Mouse (Mus musculus) ES-Bruce4 (cell line): Measurements from ENCODE around the gene B3gnt8. TPM values are rescaled to one million over a fixed set of nuclear protein-coding genes. Genes with fewer than 3 reads are reported as not detected.

Experiments
- H3K27ac ChIP-seq: 2 replicates; pipeline ENCODE4 v1.5.1; 2012; ENCODE audit warnings: low read length, inconsistent platforms; ENCODE audit not compliant: insufficient read depth
- H3K27me3 ChIP-seq: 2 replicates; pipeline ENCODE4 v1.6.1; 2012; ENCODE audit warnings: mild to moderate bottlenecking, low read length, inconsistent platforms; ENCODE audit not compliant: control insufficient read depth, poor library complexity, insufficient read depth, severe bottlenecking
- H3K36me3 ChIP-seq: 2 replicates; pipeline ENCODE4 v1.6.1; 2012; ENCODE audit warnings: inconsistent platforms, mild to moderate bottlenecking, low read length, moderate library complexity; ENCODE audit not compliant: control insufficient read depth, poor library complexity, insufficient read depth, severe bottlenecking
- H3K4me1 ChIP-seq: one replicate; pipeline ENCODE4 v1.8.1; 2011; ENCODE audit warnings: low read length; ENCODE audit not compliant: control insufficient read depth, insufficient read depth
- H3K4me3 ChIP-seq: 2 replicates; pipeline ENCODE4 v1.5.1; 2011; ENCODE audit warnings: low read depth, mild to moderate bottlenecking, low read length
- H3K9ac ChIP-seq: 2 replicates; pipeline ENCODE4 v1.6.1; 2012; ENCODE audit warnings: low read depth, mild to moderate bottlenecking, inconsistent platforms; ENCODE audit not compliant: poor library complexity, severe bottlenecking
- H3K9me3 ChIP-seq: replicated peaks from 2 replicates; pipeline ENCODE4 v1.6.1; 2012; ENCODE audit warnings: mild to moderate bottlenecking, low read length, inconsistent platforms; ENCODE audit not compliant: control insufficient read depth, poor library complexity, insufficient read depth, severe bottlenecking
- CTCF ChIP-seq: IDR thresholded peaks from one replicate; pipeline ENCODE4 v1.8.1; 2011; ENCODE audit warnings: low read depth, low read length
- EP300 ChIP-seq: IDR thresholded peaks from 2 replicates; pipeline ENCODE4 v1.6.1; 2011; ENCODE audit warnings: low read depth, low read length; ENCODE audit not compliant: insufficient read depth
- POLR2A ChIP-seq: IDR thresholded peaks from one replicate; pipeline ENCODE4 v1.8.1; 2011; ENCODE audit warnings: low read length; ENCODE audit not compliant: insufficient read depth
- polyA plus RNA-seq: library from polyadenylated mRNA; stranded (reverse); fragments of >200 nt; gene quantifications from 2 replicates; pipeline ENCODE4 v1.2.4, GENCODE M21; 2011; ENCODE audit warnings: low read depth; ENCODE audit not compliant: missing spikeins, insufficient read depth, insufficient read length

Gene B3gnt8
- polyA plus RNA-seq, 1 experiment: 0.60 TPM

DNA sequence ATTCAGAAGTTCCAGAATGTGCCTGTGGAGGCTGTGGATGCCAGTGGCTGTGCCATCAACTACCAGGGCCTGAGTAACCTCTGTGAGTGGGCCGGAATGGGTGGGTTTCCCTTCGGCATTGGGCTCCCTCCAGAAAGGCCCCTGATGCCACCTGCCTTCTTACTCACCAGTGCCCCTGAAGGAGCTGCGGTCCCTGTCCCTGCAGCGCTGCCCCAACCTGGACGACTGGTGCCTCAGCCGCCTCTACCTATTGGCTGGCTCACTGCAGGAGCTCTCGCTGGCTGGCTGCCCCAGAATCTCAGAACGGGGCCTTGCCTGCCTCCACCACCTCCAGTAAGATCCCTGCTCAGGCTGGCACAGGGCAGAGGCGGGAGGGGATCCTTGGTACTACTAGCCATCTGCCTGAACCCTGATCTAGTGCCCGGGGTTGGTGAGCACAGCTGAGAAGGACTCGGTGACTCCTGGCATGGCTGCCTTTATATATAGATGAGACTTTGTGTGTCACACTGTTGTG lies 2.5 kb upstream of the B3gnt8 start:
- Histone ChIP-seq H3K4me1 (no peaks in the 10 kb centered on the region), H3K4me3 (no peak overlapping the region), H3K27me3 (no peaks in the 10 kb centered on the region), H3K9ac (no peak overlapping the region), H3K9me3 (no peaks in the 10 kb centered on the region), H3K27ac (no peak overlapping the region), H3K36me3 (peaks cover 8% of the 10 kb centered on the region; the same call in 1 of the 2 replicates)
- TF ChIP-seq CTCF (no peak), POLR2A (no peak), EP300 (no peak)

DNA sequence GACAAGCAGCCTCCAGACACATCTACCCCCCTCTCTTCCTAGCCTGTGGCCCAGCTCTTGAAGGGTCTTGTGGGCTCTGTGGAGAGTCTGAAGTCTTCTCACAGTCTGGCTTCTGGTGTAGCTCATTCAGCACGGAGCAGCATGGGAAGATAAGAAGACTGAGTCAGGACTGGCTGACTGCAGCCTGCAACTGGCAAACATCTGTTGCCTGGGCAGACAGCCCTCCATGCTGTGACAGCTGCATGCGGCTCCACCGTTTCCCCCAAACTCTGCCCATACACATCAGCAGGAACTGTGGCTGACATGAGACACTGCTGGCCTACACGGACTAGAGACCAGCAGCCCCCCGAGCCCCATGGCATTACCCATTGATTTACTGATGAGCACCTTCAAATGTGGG lies 1.6 kb upstream of the B3gnt8 start:
- no peak overlapping the region for H3K27ac ChIP-seq
- no peaks in the 10 kb centered on the region for H3K4me1 ChIP-seq
- no peaks in the 10 kb centered on the region for H3K9me3 ChIP-seq
- TF ChIP-seq CTCF (no peak), EP300 (no peak), POLR2A (no peak)
- no peak overlapping the region for H3K4me3 ChIP-seq
- H3K9ac ChIP-seq: no peak overlapping the region
- H3K36me3 ChIP-seq: peaks cover 8% of the 10 kb centered on the region; the same call in 1 of the 2 replicates
- H3K27me3 ChIP-seq: no peaks in the 10 kb centered on the region

DNA sequence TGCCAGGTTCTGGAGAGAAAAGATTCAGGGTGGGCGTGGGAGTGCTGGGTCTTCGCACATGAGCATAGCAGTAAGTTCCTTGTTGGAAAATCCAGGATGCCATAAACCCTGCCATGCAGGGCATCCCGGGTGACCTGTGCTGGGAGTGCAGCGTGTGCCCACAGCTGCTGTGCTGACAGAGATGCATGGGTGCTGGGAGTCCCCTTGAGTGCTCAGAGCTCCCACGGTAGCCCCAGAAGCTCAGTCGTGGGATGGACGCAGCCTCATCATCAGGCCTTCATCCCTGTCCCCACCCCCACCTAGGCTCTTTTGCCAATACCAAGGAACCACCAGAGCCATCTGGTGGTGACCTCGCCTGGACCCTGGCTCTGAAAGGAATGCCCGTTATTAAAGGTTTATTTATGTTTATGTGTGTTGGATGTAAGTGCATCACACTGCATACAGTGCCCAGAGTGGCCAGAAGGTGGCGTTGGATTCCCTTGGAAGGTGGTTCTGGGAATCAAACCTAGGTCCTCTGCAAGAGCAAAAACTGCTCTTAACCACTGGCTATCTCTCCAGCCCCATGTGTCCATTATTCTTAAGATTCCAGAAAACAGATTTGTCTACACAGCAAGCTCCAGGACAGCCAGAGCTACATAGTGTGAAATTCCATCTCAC lies 732 bp upstream of the B3gnt8 start:
- no peak overlapping the region for H3K9ac ChIP-seq
- H3K4me1 ChIP-seq: no peaks in the 10 kb centered on the region
- no peaks in the 10 kb centered on the region for H3K9me3 ChIP-seq
- no peak overlapping the region for H3K4me3 ChIP-seq
- TF ChIP-seq CTCF (peak; percentile 64), EP300 (no peak)
- peaks cover 8% of the 10 kb centered on the region; the same call in 1 of the 2 replicates for H3K36me3 ChIP-seq
- no peak overlapping the region for H3K27ac ChIP-seq
- no peaks in the 10 kb centered on the region for H3K27me3 ChIP-seq

DNA sequence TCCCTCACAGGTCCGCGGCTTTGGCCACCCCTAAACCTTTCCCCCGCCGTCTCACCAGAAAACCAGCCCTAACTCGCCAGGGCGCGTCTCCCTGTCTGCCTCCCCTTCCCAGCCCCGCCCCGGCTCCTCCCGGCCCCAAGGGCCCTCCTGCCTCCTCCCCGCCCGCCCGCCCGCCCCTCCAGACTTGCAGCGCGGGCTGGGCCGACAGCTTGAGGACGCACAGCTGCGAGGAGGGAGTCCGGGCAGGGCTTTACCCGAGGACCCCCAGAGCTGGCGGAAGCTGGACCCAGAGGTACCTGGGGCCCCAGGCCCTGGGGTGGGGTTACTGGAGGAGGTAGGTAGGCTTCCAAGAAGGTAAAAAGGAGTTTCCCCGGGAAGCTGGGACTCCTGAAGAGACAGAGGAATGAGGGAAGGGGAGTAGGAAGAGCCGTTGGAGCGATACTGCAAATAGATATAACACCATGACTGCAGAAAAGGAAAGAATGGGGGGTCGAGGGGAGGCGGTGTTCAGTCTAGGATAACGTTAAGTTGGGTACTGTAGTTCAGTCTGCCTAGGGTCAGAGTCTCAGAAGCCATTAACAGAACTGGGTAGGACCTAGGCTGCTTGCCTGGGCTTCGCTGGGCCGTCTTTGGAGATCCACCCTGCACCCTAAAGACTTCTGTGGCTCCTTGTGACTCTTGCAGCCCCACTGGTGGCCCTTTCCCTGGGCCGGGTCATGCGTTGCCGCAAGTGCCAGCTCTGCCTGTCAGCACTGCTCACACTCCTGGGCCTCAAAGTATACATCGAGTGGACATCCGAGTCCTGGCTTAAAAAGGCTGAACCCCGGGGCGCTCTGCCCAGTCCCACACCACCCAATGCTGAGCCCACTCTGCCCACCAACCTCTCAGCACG lies 1.2 kb downstream of the B3gnt8 start:
- Histone ChIP-seq H3K36me3 (no peaks in the 10 kb centered on the region; the same call in 1 of the 2 replicates), H3K4me1 (no peaks in the 10 kb centered on the region), H3K4me3 (peak overlapping the region; percentile 24)

DNA sequence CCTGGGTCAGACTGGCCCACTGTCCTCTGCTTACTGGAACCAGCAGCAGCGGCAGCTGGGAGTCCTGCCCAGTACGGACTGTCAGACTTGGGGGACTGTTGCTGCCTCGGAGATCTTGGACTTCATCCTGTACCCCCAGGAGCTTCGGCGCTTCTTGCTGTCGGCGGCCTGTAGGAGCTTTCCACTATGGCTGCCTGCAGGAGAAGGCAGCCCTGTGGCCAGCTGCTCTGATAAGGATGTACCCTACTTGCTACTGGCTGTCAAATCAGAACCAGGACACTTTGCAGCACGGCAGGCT lies 1.8 kb downstream of the B3gnt8 start:
- Histone ChIP-seq H3K27ac (no peak overlapping the region), H3K9ac (no peak overlapping the region), H3K36me3 (no peaks in the 10 kb centered on the region; the same call in 1 of the 2 replicates), H3K27me3 (no peaks in the 10 kb centered on the region), H3K9me3 (no peaks in the 10 kb centered on the region), H3K4me3 (no peak overlapping the region), H3K4me1 (no peaks in the 10 kb centered on the region)
- TF ChIP-seq EP300 (no peak), CTCF (no peak), POLR2A (no peak)

More for the DNA sequence above, 1.2 kb downstream of the B3gnt8 start:
- no peak overlapping the region for H3K27ac ChIP-seq
- TF ChIP-seq EP300 (0 out of 2 replicates have a peak, but pooled peaks have one; percentile 18), CTCF (no peak)
- H3K27me3 ChIP-seq: no peaks in the 10 kb centered on the region
- no peaks in the 10 kb centered on the region for H3K9me3 ChIP-seq
- H3K9ac ChIP-seq: peak overlapping the region; percentile 39

DNA sequence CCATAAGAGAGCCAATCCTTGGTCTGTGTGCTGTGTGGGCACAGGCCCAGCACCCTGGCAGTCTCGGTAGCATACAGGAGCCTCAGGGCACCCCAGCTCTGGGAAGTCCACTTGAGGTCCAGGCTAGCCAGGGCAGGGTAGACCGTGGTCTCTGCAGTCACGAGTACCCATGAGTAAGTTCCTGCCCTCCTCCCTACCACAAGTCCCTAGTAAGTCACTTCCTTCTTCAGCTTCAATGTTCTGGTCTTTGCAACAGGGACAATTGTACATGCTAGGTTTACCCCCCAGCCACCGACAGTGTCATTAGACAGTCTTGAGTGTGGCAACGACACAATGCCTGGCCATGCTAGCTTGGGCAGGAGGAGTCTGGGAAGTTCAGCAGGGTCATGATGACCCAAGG lies 6.2 kb downstream of the B3gnt8 start:
- no peak for TF ChIP-seq CTCF
- no peak for TF ChIP-seq POLR2A
- no peak for TF ChIP-seq EP300
- Histone ChIP-seq H3K27ac (no peak overlapping the region), H3K4me1 (no peaks in the 10 kb centered on the region), H3K9ac (no peak overlapping the region), H3K4me3 (no peak overlapping the region), H3K9me3 (no peaks in the 10 kb centered on the region), H3K36me3 (no peaks in the 10 kb centered on the region), H3K27me3 (no peaks in the 10 kb centered on the region)
